Mouse (Mus musculus) forebrain, embryonic 16.5 days (tissue): ENCODE results near the gene Actr1a. TPM values are rescaled to one million over a fixed set of nuclear protein-coding genes. Genes with fewer than 3 reads are reported as not detected.

Experiments
- ATAC-seq: fragments of 200-750 bp; cut with Nextera tagmentation; 2 replicates; pipeline ENCODE4 v1.8.0; 2017; ENCODE audit warnings: mild to moderate bottlenecking, moderate library complexity
- H3K27ac ChIP-seq: fragments of 300-500 bp; sonication (generic); 2 replicates; pipeline ENCODE4 v1.5.1; 2014; ENCODE audit warnings: low read length, control low read depth
- H3K27me3 ChIP-seq: fragments of 300-500 bp; sonication (generic); replicated peaks from 2 replicates; pipeline ENCODE4 v1.6.1; 2014; ENCODE audit warnings: low read length; ENCODE audit not compliant: control insufficient read depth, insufficient read depth
- H3K36me3 ChIP-seq: fragments of 300-500 bp; sonication (generic); 2 replicates; pipeline ENCODE4 v1.6.1; 2014; ENCODE audit not compliant: control insufficient read depth, insufficient read depth
- H3K4me1 ChIP-seq: fragments of 300-500 bp; sonication (generic); replicated peaks from 2 replicates; pipeline ENCODE4 v1.6.1; 2014; ENCODE audit warnings: low read length; ENCODE audit not compliant: control insufficient read depth, insufficient read depth
- H3K4me2 ChIP-seq: fragments of 300-500 bp; sonication (generic); 2 replicates; pipeline ENCODE4 v1.6.1; 2014; ENCODE audit warnings: mild to moderate bottlenecking, low read length, control low read depth
- H3K4me3 ChIP-seq: fragments of 300-500 bp; sonication (generic); replicated peaks from 2 replicates; pipeline ENCODE4 v1.5.1; 2014; ENCODE audit warnings: mild to moderate bottlenecking, low read length, control low read depth
- H3K9ac ChIP-seq: fragments of 300-500 bp; sonication (generic); replicated peaks from 2 replicates; pipeline ENCODE4 v1.6.1; 2014; ENCODE audit warnings: low read depth, low read length, control low read depth
- H3K9me3 ChIP-seq: fragments of 300-500 bp; sonication (generic); 2 replicates; pipeline ENCODE4 v1.6.1; 2016; ENCODE audit warnings: low read length; ENCODE audit not compliant: control insufficient read depth
- WGBS: fragments of 180-500 bp; shearing (Covaris S2); extraction: QIAGEN DNeasy Blood & Tissue Kit; methylation state at CpG from one replicate; pipeline ENCODE4 v1.1.7; 2014; 5-methylcytosine and 5-hydroxymethylcytosine counted together
- polyA plus RNA-seq: library from polyadenylated mRNA; unstranded; fragments of >200 nt; fragmentation: Nextera tagmentation; extraction: Ambion mirVana; gene quantifications from 2 replicates; pipeline ENCODE4 v1.2.1, GENCODE M21; 2015

The Actr1a gene
- polyA plus RNA-seq, 1 experiment from 2014 or later: 400 TPM

- no peaks in the 10 kb centered on the region for H3K27me3 ChIP-seq
- no peak overlapping the region for H3K27ac ChIP-seq
- H3K4me1 ChIP-seq: peaks cover 28% of the 10 kb centered on the region
- no peak overlapping the region for H3K9ac ChIP-seq
- no peak overlapping the region for H3K4me2 ChIP-seq
- WGBS: 89% methylated on average over 8 of the region's 8 CpGs
- no peaks in the 10 kb centered on the region for H3K9me3 ChIP-seq
- H3K36me3 ChIP-seq: no peaks in the 10 kb centered on the region
- no peak for ATAC-seq
- H3K4me3 ChIP-seq: no peak overlapping the region
These were observed 29.7 kb upstream of the Actr1a start for GRCm38 (mm10) chr19:46425266-46425665.

GRCm38 (mm10) chr19:46422384-46423338 lies 27.1 kb upstream of the Actr1a start:
- 31% methylated on average over 11 of the region's 11 CpGs for WGBS
- Histone ChIP-seq H3K27ac (peak overlapping the region; percentile 12), H3K9me3 (no peaks in the 10 kb centered on the region), H3K4me2 (no peak overlapping the region), H3K4me3 (no peak overlapping the region), H3K9ac (no peak overlapping the region), H3K4me1 (peaks cover 32% of the 10 kb centered on the region), H3K36me3 (no peaks in the 10 kb centered on the region), H3K27me3 (no peaks in the 10 kb centered on the region)
- ATAC-seq: peak; percentile 87

GRCm38 (mm10) chr19:46420410-46420809 lies 24.9 kb upstream of the Actr1a start:
- no peak overlapping the region for H3K4me3 ChIP-seq
- no peaks in the 10 kb centered on the region for H3K27me3 ChIP-seq
- H3K27ac ChIP-seq: no peak overlapping the region
- H3K36me3 ChIP-seq: no peaks in the 10 kb centered on the region
- no peaks in the 10 kb centered on the region for H3K9me3 ChIP-seq
- peaks cover 30% of the 10 kb centered on the region for H3K4me1 ChIP-seq
- H3K9ac ChIP-seq: no peak overlapping the region
- 92% methylated on average over 7 of the region's 7 CpGs for WGBS
- no peak for ATAC-seq
- no peak overlapping the region for H3K4me2 ChIP-seq

GRCm38 (mm10) chr19:46418051-46418450 lies 22.5 kb upstream of the Actr1a start:
- no peaks in the 10 kb centered on the region for H3K36me3 ChIP-seq
- no peak for ATAC-seq
- WGBS: 79% methylated on average over 4 of the region's 4 CpGs

GRCm38 (mm10) chr19:46416276-46416675 lies 20.7 kb upstream of the Actr1a start:
- no peak overlapping the region for H3K4me3 ChIP-seq
- H3K27ac ChIP-seq: 0 out of 2 replicates have a peak overlapping the region, but pooled peaks have one; percentile 23
- 58% methylated on average over 9 of the region's 9 CpGs for WGBS

More at GRCm38 (mm10) chr19:46418051-46418450, 22.5 kb upstream of the Actr1a start:
- H3K4me2 ChIP-seq: no peak overlapping the region
- no peak overlapping the region for H3K9ac ChIP-seq
- no peaks in the 10 kb centered on the region for H3K27me3 ChIP-seq
- H3K27ac ChIP-seq: no peak overlapping the region
- peaks cover 24% of the 10 kb centered on the region for H3K4me1 ChIP-seq
- H3K9me3 ChIP-seq: no peaks in the 10 kb centered on the region
- no peak overlapping the region for H3K4me3 ChIP-seq

GRCm38 (mm10) chr19:46414486-46414885 lies 18.9 kb upstream of the Actr1a start:
- ATAC-seq: no peak
- Histone ChIP-seq H3K36me3 (no peaks in the 10 kb centered on the region), H3K27ac (no peak overlapping the region), H3K9ac (no peak overlapping the region), H3K4me1 (peaks cover 5% of the 10 kb centered on the region), H3K27me3 (no peaks in the 10 kb centered on the region), H3K4me2 (no peak overlapping the region), H3K4me3 (no peak overlapping the region), H3K9me3 (no peaks in the 10 kb centered on the region)
- 97% methylated on average over 8 of the region's 8 CpGs for WGBS

More at GRCm38 (mm10) chr19:46416276-46416675, 20.7 kb upstream of the Actr1a start:
- H3K9ac ChIP-seq: no peak overlapping the region
- H3K36me3 ChIP-seq: no peaks in the 10 kb centered on the region
- H3K4me1 ChIP-seq: peaks cover 6% of the 10 kb centered on the region
- H3K27me3 ChIP-seq: no peaks in the 10 kb centered on the region
- ATAC-seq: no peak
- no peak overlapping the region for H3K4me2 ChIP-seq
- H3K9me3 ChIP-seq: no peaks in the 10 kb centered on the region

GRCm38 (mm10) chr19:46413969-46414368 lies 18.4 kb upstream of the Actr1a start:
- Histone ChIP-seq H3K9me3 (no peaks in the 10 kb centered on the region), H3K4me1 (peaks cover 5% of the 10 kb centered on the region), H3K4me3 (no peak overlapping the region), H3K4me2 (no peak overlapping the region), H3K9ac (no peak overlapping the region), H3K27ac (no peak overlapping the region), H3K36me3 (no peaks in the 10 kb centered on the region), H3K27me3 (no peaks in the 10 kb centered on the region)
- ATAC-seq: no peak
- 98% methylated on average over 2 of the region's 2 CpGs for whole genome bisulfite sequencing

GRCm38 (mm10) chr19:46412056-46412805 lies 16.7 kb upstream of the Actr1a start:
- Histone ChIP-seq H3K9ac (no peak overlapping the region), H3K9me3 (no peaks in the 10 kb centered on the region), H3K36me3 (no peaks in the 10 kb centered on the region), H3K27ac (no peak overlapping the region), H3K27me3 (no peaks in the 10 kb centered on the region), H3K4me2 (no peak overlapping the region), H3K4me1 (no peaks in the 10 kb centered on the region), H3K4me3 (no peak overlapping the region)
- ATAC-seq: no peak
- WGBS: 87% methylated on average over 12 of the region's 12 CpGs

GRCm38 (mm10) chr19:46409506-46409905 lies 14.0 kb upstream of the Actr1a start:
- ATAC-seq: no peak
- 88% methylated on average over 3 of the region's 3 CpGs for whole genome bisulfite sequencing
- H3K27me3 ChIP-seq: no peaks in the 10 kb centered on the region
- no peak overlapping the region for H3K27ac ChIP-seq
- no peaks in the 10 kb centered on the region for H3K9me3 ChIP-seq
- no peaks in the 10 kb centered on the region for H3K4me1 ChIP-seq
- H3K36me3 ChIP-seq: no peaks in the 10 kb centered on the region
- no peak overlapping the region for H3K4me2 ChIP-seq
- no peak overlapping the region for H3K9ac ChIP-seq
- no peak overlapping the region for H3K4me3 ChIP-seq
